Mouse (Mus musculus) MEL (cell line): Measurements from ENCODE around the gene Dyrk1a. TPM values are rescaled to one million over a fixed set of nuclear protein-coding genes. Genes with fewer than 3 reads are reported as not detected.

Source experiments
- DNase-seq: peaks from one replicate; pipeline ENCODE4 v3.0.0; 2011; ENCODE audit warnings: low read depth, low spot score
- H3K27ac ChIP-seq: 2 replicates; pipeline ENCODE4 v1.5.1; 2012; ENCODE audit warnings: low read depth, mild to moderate bottlenecking, control low read depth, low read length, moderate library complexity; ENCODE audit not compliant: control insufficient read depth
- H3K27me3 ChIP-seq, 2 experiments: fragments of 150-350 bp in 1 of 2; sonication (generic) in 1 of 2; 2 replicates each; pipeline ENCODE4 v1.6.1; 2012; ENCODE audit warnings: low read length in 2 of 2, mild to moderate bottlenecking in 2 of 2, improper control_type of control experiment in 1 of 2, moderate library complexity in 1 of 2; ENCODE audit not compliant: insufficient read depth in 2 of 2, control insufficient read depth in 1 of 2
- H3K36me3 ChIP-seq, 2 experiments: 2 replicates each; pipeline ENCODE4 v1.6.1; 2012 to 2014; ENCODE audit warnings: low read length in 2 of 2, improper control_type of control experiment in 1 of 2, inconsistent platforms in 1 of 2, mild to moderate bottlenecking in 1 of 2; ENCODE audit not compliant: insufficient read depth in 2 of 2, control insufficient read depth in 1 of 2
- H3K4me1 ChIP-seq, 2 experiments: fragments of 150-350 bp in 1 of 2; sonication (generic) in 1 of 2; 2 replicates each; pipeline ENCODE4 v1.6.1; 2012; ENCODE audit warnings: low read length in 2 of 2, improper control_type of control experiment in 1 of 2, mild to moderate bottlenecking in 1 of 2; ENCODE audit not compliant: insufficient read depth in 2 of 2, control insufficient read depth in 1 of 2
- H3K4me3 ChIP-seq, 2 experiments: fragments of 150-350 bp in 1 of 2; sonication (generic) in 1 of 2; 2 replicates each; pipeline ENCODE4 v1.5.1; 2012; ENCODE audit warnings: low read depth in 2 of 2, low read length in 2 of 2, mild to moderate bottlenecking in 2 of 2, moderate library complexity in 2 of 2, control low read depth in 1 of 2, improper control_type of control experiment in 1 of 2; ENCODE audit not compliant: control insufficient read depth in 1 of 2, insufficient read depth in 1 of 2
- H3K79me2 ChIP-seq: 2 replicates; pipeline ENCODE4 v1.6.1; 2012; ENCODE audit warnings: mild to moderate bottlenecking, low read length, moderate library complexity; ENCODE audit not compliant: control insufficient read depth, poor library complexity, insufficient read depth
- H3K9ac ChIP-seq: 2 replicates; pipeline ENCODE4 v1.6.1; 2012; ENCODE audit warnings: low read depth, mild to moderate bottlenecking, control low read depth, low read length, moderate library complexity; ENCODE audit not compliant: control insufficient read depth, poor library complexity, severe bottlenecking
- H3K9me3 ChIP-seq: fragments of 150-350 bp; sonication (generic); replicated peaks from 2 replicates; pipeline ENCODE4 v1.6.1; 2012; ENCODE audit warnings: mild to moderate bottlenecking, low read length, improper control_type of control experiment, moderate library complexity; ENCODE audit not compliant: insufficient read depth
- CHD1 ChIP-seq: IDR thresholded peaks from 2 replicates; pipeline ENCODE4 v1.6.1; 2012; ENCODE audit warnings: low read depth, mild to moderate bottlenecking, inconsistent platforms, low read length, improper control_type of control experiment
- CHD2 ChIP-seq: IDR thresholded peaks from 2 replicates; pipeline ENCODE4 v1.6.1; 2011; ENCODE audit warnings: low read length, improper control_type of control experiment
- E2F4 ChIP-seq: IDR thresholded peaks from 2 replicates; pipeline ENCODE4 v1.6.1; 2011; ENCODE audit warnings: low read depth, low read length, improper control_type of control experiment, borderline replicate concordance
- ELF1 ChIP-seq: IDR thresholded peaks from 2 replicates; pipeline ENCODE4 v1.6.1; 2014; ENCODE audit warnings: low read depth, mild to moderate bottlenecking, inconsistent platforms, low read length, improper control_type of control experiment, moderate library complexity
- ETS1 ChIP-seq: IDR thresholded peaks from 2 replicates; pipeline ENCODE4 v1.6.1; 2012; ENCODE audit warnings: low read depth, mild to moderate bottlenecking, inconsistent platforms, low read length, improper control_type of control experiment, moderate library complexity
- HCFC1 ChIP-seq: IDR thresholded peaks from 2 replicates; pipeline ENCODE4 v1.6.1; 2012; ENCODE audit warnings: low read depth, mild to moderate bottlenecking, inconsistent platforms, low read length, improper control_type of control experiment, moderate library complexity
- MAFK ChIP-seq: IDR thresholded peaks from 2 replicates; pipeline ENCODE4 v1.6.1; 2011; ENCODE audit warnings: low read depth, mild to moderate bottlenecking, low read length, improper control_type of control experiment, borderline replicate concordance
- POLR2A ChIP-seq, 2 experiments: IDR thresholded peaks; 2 replicates each; pipeline ENCODE4 v1.6.1; 2011 to 2012; ENCODE audit warnings: low read length in 2 of 2, mild to moderate bottlenecking in 2 of 2, control low read depth in 1 of 2, improper control_type of control experiment in 1 of 2, low read depth in 1 of 2, moderate library complexity in 1 of 2; ENCODE audit not compliant: control insufficient read depth in 1 of 2, insufficient read depth in 1 of 2, poor library complexity in 1 of 2
- POLR2AphosphoS5 ChIP-seq: IDR thresholded peaks from 2 replicates; pipeline ENCODE4 v1.6.1; 2012; ENCODE audit warnings: low read depth, borderline replicate concordance, mild to moderate bottlenecking, inconsistent platforms, low read length, moderate library complexity, mixed read lengths
- RAD21 ChIP-seq: IDR thresholded peaks from 2 replicates; pipeline ENCODE4 v1.6.1; 2011; ENCODE audit warnings: mild to moderate bottlenecking, low read depth, low read length, improper control_type of control experiment
- TCF12 ChIP-seq: IDR thresholded peaks from 2 replicates; pipeline ENCODE4 v1.6.1; 2014; ENCODE audit warnings: low read depth, mild to moderate bottlenecking, inconsistent platforms, low read length, improper control_type of control experiment, moderate library complexity
- USF1 ChIP-seq: IDR thresholded peaks from 2 replicates; pipeline ENCODE4 v1.6.1; 2014; ENCODE audit warnings: low read depth, mild to moderate bottlenecking, inconsistent platforms, low read length, improper control_type of control experiment, moderate library complexity
- ZC3H11A ChIP-seq: IDR thresholded peaks from 2 replicates; pipeline ENCODE4 v1.6.1; 2012; ENCODE audit warnings: low read depth, mild to moderate bottlenecking, inconsistent platforms, low read length, improper control_type of control experiment
- ZKSCAN1 ChIP-seq: IDR thresholded peaks from 2 replicates; pipeline ENCODE4 v1.6.1; 2012; ENCODE audit warnings: low read depth, mild to moderate bottlenecking, inconsistent platforms, low read length, improper control_type of control experiment, moderate library complexity
- polyA plus RNA-seq, 2 experiments: library from polyadenylated mRNA; stranded (reverse) in 1 of 2; unstranded in 1 of 2; fragments of >175 nt in 1 of 2; fragments of >200 nt in 1 of 2; gene quantifications; 2 replicates each; pipeline versions ENCODE4 v1.2.1 to v1.2.4; 2012; ENCODE audit warnings: low replicate concordance in 2 of 2, low read depth in 1 of 2; ENCODE audit not compliant: insufficient read length in 2 of 2, insufficient read depth in 1 of 2, missing spikeins in 1 of 2
- total RNA-seq: library from RNA; depleted of rRNA; stranded (reverse); fragments of 300-350 nt; gene quantifications from 2 replicates; pipeline ENCODE4 v1.2.3, GENCODE M21; 2012; rRNA removed

Gene Dyrk1a
- total and polyA plus RNA-seq, 3 experiments: 22.6 to 126 (median 34.7) TPM

DNA sequence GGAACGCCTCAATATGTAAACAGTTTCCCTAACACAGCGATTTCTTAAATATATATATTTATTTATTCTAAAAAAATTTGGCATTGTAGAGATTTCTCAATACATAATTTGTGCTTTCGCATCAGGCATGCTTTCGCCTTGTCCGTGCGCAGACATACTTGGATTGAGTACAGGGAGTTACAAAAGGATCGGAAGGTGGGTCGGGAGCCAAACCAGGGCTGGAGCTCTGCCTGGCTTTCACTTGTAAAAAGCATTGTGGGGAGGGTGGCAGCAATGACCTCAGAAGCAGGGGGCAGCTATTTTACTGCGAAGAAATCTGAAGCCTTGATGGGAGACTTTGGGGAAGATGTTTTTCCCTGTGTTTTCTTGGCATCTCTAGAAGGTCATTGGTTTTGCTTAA lies 175.2 kb downstream of the Dyrk1a start:
- DNase-seq: no peak
- Histone ChIP-seq H3K9me3 (no peaks in the 10 kb centered on the region), H3K27me3 (peaks cover 0 to 3% of the 10 kb centered on the region in 2 experiments; a peak in 1 of 4 replicates), H3K79me2 (no peaks in the 10 kb centered on the region), H3K9ac (no peak overlapping the region), H3K4me3 (no peak overlapping the region), H3K27ac (no peak overlapping the region), H3K4me1 (no peaks in the 10 kb centered on the region), H3K36me3 (no peaks in the 10 kb centered on the region)
- TF ChIP-seq USF1: no peak
- no peak for TF ChIP-seq POLR2AphosphoS5
- no peak for TF ChIP-seq ETS1
- no peak for TF ChIP-seq CHD2
- no peak for TF ChIP-seq ZC3H11A
- TF ChIP-seq TCF12: no peak
- TF ChIP-seq CHD1: no peak
- no peak for TF ChIP-seq ELF1
- no peak for TF ChIP-seq ZKSCAN1
- no peak for TF ChIP-seq MAFK
- TF ChIP-seq POLR2A (IDR thresholded peaks at IDR 0.05; ENCODE audit: control insufficient read depth in 1 of 2, insufficient read depth in 1 of 2, low read depth in 1 of 2, low read length in 2 of 2, poor library complexity in 1 of 2): no peak
- TF ChIP-seq HCFC1: no peak
- TF ChIP-seq RAD21: no peak
- TF ChIP-seq E2F4: no peak

Other genes with a start within 250 kb of the Dyrk1a start
- gene Ripply3, start 241.6 kb upstream of the Dyrk1a start, total RNA-seq: 0.10 and 0.35 TPM in 2 replicates
- gene Ripply3, start 241.6 kb upstream of the Dyrk1a start, polyA plus RNA-seq: under 1 TPM in 1 of 2 experiments, not detected in 1; 0.18 TPM
- 47.5 and 56.9 TPM in 2 replicates for gene Ttc3, start 199.4 kb upstream of the Dyrk1a start, total RNA-seq
- 100 to 1,000 TPM in 1 of 2 experiments, 10 to 100 TPM in 1; 46.4 to 352 TPM for gene Ttc3, start 199.4 kb upstream of the Dyrk1a start, polyA plus RNA-seq
- 27.1 and 33.9 TPM in 2 replicates for gene Pigp, start 198.2 kb upstream of the Dyrk1a start, total RNA-seq
- 10 to 100 TPM in 1 of 2 experiments, not detected in 1; 47.3 TPM for gene Pigp, start 198.2 kb upstream of the Dyrk1a start, polyA plus RNA-seq
- 20.9 and 23.2 TPM in 2 replicates for gene Vps26c, start 43.2 kb upstream of the Dyrk1a start, total RNA-seq
- gene Vps26c, start 43.2 kb upstream of the Dyrk1a start, polyA plus RNA-seq: 10 to 100 TPM in 1 of 2 experiments, not detected in 1; 23.7 TPM